Mouse (Mus musculus) lung, embryonic 14.5 days (tissue): ENCODE measurements around the gene Gm38100. TPM values are rescaled to one million over a fixed set of nuclear protein-coding genes. Genes with fewer than 3 reads are reported as not detected.

ENCODE experiments used
- ATAC-seq: fragments of 200-750 bp; cut with Nextera tagmentation; 2 replicates; pipeline ENCODE4 v1.8.0; 2017; ENCODE audit warnings: mild to moderate bottlenecking, moderate TSS enrichment, moderate library complexity; ENCODE audit not compliant: insufficient read depth
- DNase-seq: peaks from one replicate; pipeline ENCODE4 v3.0.0-alpha.2; 2015
- H3K27ac ChIP-seq: fragments of 300-500 bp; sonication (generic); 2 replicates; pipeline ENCODE4 v1.5.1; 2014; ENCODE audit warnings: low read depth, mild to moderate bottlenecking, moderate library complexity
- H3K27me3 ChIP-seq: fragments of 300-500 bp; sonication (generic); 2 replicates; pipeline ENCODE4 v1.6.1; 2014; ENCODE audit warnings: low read length, control low read depth; ENCODE audit not compliant: insufficient read depth
- H3K36me3 ChIP-seq: fragments of 300-500 bp; sonication (generic); 2 replicates; pipeline ENCODE4 v1.6.1; 2014; ENCODE audit warnings: control low read depth; ENCODE audit not compliant: insufficient read depth
- H3K4me1 ChIP-seq: fragments of 300-500 bp; sonication (generic); 2 replicates; pipeline ENCODE4 v1.6.1; 2014; ENCODE audit warnings: antibody characterized with exemption, control low read depth; ENCODE audit not compliant: insufficient read depth
- H3K4me2 ChIP-seq: fragments of 300-500 bp; sonication (generic); 2 replicates; pipeline ENCODE4 v1.6.1; 2014; ENCODE audit warnings: mild to moderate bottlenecking
- H3K4me3 ChIP-seq: fragments of 300-500 bp; sonication (generic); 2 replicates; pipeline ENCODE4 v1.5.1; 2014; ENCODE audit warnings: low read depth, low read length
- H3K9ac ChIP-seq: fragments of 300-500 bp; sonication (generic); 2 replicates; pipeline ENCODE4 v1.6.1; 2014
- H3K9me3 ChIP-seq: fragments of 300-500 bp; sonication (generic); 2 replicates; pipeline ENCODE4 v1.6.1; 2016; ENCODE audit warnings: low read depth, low read length, control low read depth
- CTCF ChIP-seq: IDR thresholded peaks from 2 replicates; pipeline ENCODE4 v1.5.1; 2016; ENCODE audit warnings: antibody characterized with exemption, low read depth
- WGBS: fragments of 180-500 bp; shearing (Covaris S2); extraction: QIAGEN DNeasy Blood & Tissue Kit; methylation state at CpG from one replicate; pipeline ENCODE4 v1.1.7; 2014; 5-methylcytosine and 5-hydroxymethylcytosine counted together
- polyA plus RNA-seq: library from polyadenylated mRNA; unstranded; fragments of >200 nt; fragmentation: Nextera tagmentation; extraction: Ambion mirVana; gene quantifications from 2 replicates; pipeline ENCODE4 v1.2.1, GENCODE M21; 2014

Gm38100 gene
- polyA plus RNA-seq, 1 experiment from 2014 or later = not detected

GRCm38 (mm10) chr1:175970710-175971109 is 50.6 kb downstream of the Gm38100 start:
- no peak overlapping the region for H3K4me2 ChIP-seq
- no peaks in the 10 kb centered on the region for H3K4me1 ChIP-seq
- no peak overlapping the region for H3K4me3 ChIP-seq
- no peak for TF ChIP-seq CTCF
- WGBS = 78% methylated on average over 5 of the region's 5 CpGs
- no peak overlapping the region for H3K9ac ChIP-seq
- DNase-seq (no peak), ATAC-seq (no peak)
- no peaks in the 10 kb centered on the region for H3K36me3 ChIP-seq
- H3K9me3 ChIP-seq = no peaks in the 10 kb centered on the region
- H3K27ac ChIP-seq = no peak overlapping the region
- H3K27me3 ChIP-seq = no peaks in the 10 kb centered on the region

Other genes with a start within 250 kb of the Gm38100 start
- gene Opn3, start 227.6 kb upstream of the Gm38100 start, polyA plus RNA-seq = 4.9 and 5.4 TPM in 2 replicates
- 4.0 and 4.5 TPM in 2 replicates for gene Chml, start 227.4 kb upstream of the Gm38100 start, polyA plus RNA-seq
- gene Wdr64, start 221.7 kb upstream of the Gm38100 start, polyA plus RNA-seq = not detected in 2 replicates
- 97.5 and 106 TPM in 2 replicates for gene Exo1, start 39.7 kb upstream of the Gm38100 start, polyA plus RNA-seq
- 0.78 and 1.0 TPM in 2 replicates for gene Rbm8a2, start 58.8 kb downstream of the Gm38100 start, polyA plus RNA-seq